In the genomic region with DNA sequence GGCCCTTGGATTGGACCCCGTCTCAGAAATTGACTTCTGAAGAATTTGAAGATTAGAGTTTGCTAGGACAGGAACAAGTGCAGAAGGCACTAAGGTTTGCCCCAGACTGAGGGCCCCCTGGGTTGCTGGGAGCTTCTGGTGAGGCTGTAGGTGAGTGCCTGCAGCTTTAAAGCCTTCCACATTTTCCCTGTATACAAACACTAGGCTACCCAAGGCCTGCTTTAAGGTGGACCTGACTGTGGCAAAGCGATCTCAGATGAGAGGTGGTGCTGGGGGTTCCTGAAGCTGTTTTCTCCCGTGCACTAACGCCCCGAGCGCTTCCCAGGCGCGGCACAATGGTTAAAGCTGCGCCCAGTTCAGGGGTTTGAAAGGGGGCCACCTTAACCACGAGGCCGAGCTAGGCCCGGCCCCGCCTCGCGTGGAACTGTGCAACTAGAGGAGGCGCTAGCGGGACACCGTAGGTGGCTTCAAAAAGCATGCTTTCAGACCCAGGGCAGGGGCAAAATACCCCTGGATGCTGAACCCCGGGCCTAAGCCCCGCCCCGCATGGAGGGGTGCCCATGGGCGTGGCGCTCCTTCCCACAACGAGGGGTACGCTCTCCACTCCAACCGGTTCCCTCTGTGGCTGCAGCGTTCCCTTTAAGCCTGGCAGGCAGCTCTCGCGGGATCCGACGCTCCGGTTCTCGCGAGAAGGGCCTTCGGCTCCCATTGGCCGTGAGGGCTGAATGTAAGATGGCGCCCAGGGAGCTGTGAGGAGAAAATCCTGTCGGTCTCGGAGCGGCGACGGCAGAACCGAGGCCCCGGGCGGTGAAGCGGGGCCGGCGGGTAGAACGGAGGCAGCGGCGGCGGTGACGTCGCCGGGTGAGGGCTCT, we compare ENCODE assay signal across 8 mouse cellular contexts. TPM values are rescaled to one million over a fixed set of nuclear protein-coding genes. Genes with fewer than 3 reads are reported as not detected.
DNase-seq lines count a peak whose midpoint lies in the region; ATAC-seq and TF ChIP-seq lines count a peak whose summit lies in the region.

Gene Qrich1 (plus strand): TSS at position 427 of the 872 bp plus-strand sequence.

- 0 out of 2 replicates have a peak, but pooled peaks have one; percentile 23 for TF ChIP-seq CTCF in kidney, postnatal 0 days (IDR thresholded peaks at IDR 0.05; ENCODE audit: low read depth)

- no peaks in the 10 kb centered on the region for H3K27me3 ChIP-seq in heart, embryonic 12.5 days (replicated peaks)
- H3K27me3 ChIP-seq in kidney, postnatal 0 days (ENCODE audit: insufficient read depth, low read length), result no peaks in the 10 kb centered on the region
- no peaks in the 10 kb centered on the region for H3K27me3 ChIP-seq in liver, embryonic 11.5 days (replicated peaks; ENCODE audit: control insufficient read depth, insufficient read depth, low read length)
- no peaks in the 10 kb centered on the region for H3K27me3 ChIP-seq in stomach, embryonic 14.5 days (ENCODE audit: control insufficient read depth, insufficient read depth, low read length)

- peaks cover 25% of the 10 kb centered on the region for H3K4me1 ChIP-seq in heart, embryonic 12.5 days (replicated peaks)
- no peaks in the 10 kb centered on the region for H3K4me1 ChIP-seq in kidney, postnatal 0 days (replicated peaks; ENCODE audit: insufficient read depth, low read length)
- H3K4me1 ChIP-seq in liver, embryonic 11.5 days (replicated peaks; ENCODE audit: control insufficient read depth, insufficient read depth, low read length), result peaks cover 24% of the 10 kb centered on the region
- H3K4me1 ChIP-seq in stomach, embryonic 14.5 days (ENCODE audit: control insufficient read depth, insufficient read depth, low read length), result peaks cover 11% of the 10 kb centered on the region

- peak within 1 kb of the TSS; percentile 82 for H3K4me2 ChIP-seq in heart, embryonic 12.5 days
- peak within 1 kb of the TSS; percentile 81 for H3K4me2 ChIP-seq in kidney, postnatal 0 days (ENCODE audit: low read length)
- peak within 1 kb of the TSS; percentile 96 for H3K4me2 ChIP-seq in liver, embryonic 11.5 days
- H3K4me2 ChIP-seq in stomach, embryonic 14.5 days (replicated peaks; ENCODE audit: low read depth, low read length), result peak within 1 kb of the TSS; percentile 75

- no peaks in the 10 kb centered on the region for H3K9me3 ChIP-seq in heart, embryonic 12.5 days (replicated peaks)
- no peaks in the 10 kb centered on the region for H3K9me3 ChIP-seq in kidney, postnatal 0 days (replicated peaks; ENCODE audit: low read length)
- H3K9me3 ChIP-seq in liver, embryonic 11.5 days (ENCODE audit: control insufficient read depth, low read length), result no peaks in the 10 kb centered on the region
- no peaks in the 10 kb centered on the region for H3K9me3 ChIP-seq in stomach, embryonic 14.5 days (ENCODE audit: control insufficient read depth, low read depth, low read length)

- peak within 1 kb of the TSS; percentile 98 for H3K27ac ChIP-seq in heart, embryonic 12.5 days (ENCODE audit: poor library complexity, severe bottlenecking)
- H3K27ac ChIP-seq in kidney, postnatal 0 days, result peak within 1 kb of the TSS; percentile 99
- peak within 1 kb of the TSS; percentile 99 for H3K27ac ChIP-seq in liver, embryonic 11.5 days (ENCODE audit: low read depth, low read length)
- H3K27ac ChIP-seq in stomach, embryonic 14.5 days (ENCODE audit: low read length), result peak within 1 kb of the TSS; percentile 99

- under 1% methylated on average over 55 of the region's 55 CpGs for WGBS in heart, embryonic 12.5 days
- 1% methylated on average over 51 of the region's 55 CpGs for WGBS in kidney, postnatal 0 days
- WGBS in liver, embryonic 11.5 days, result 2% methylated on average over 55 of the region's 55 CpGs
- WGBS in stomach, embryonic 14.5 days, result under 1% methylated on average over 55 of the region's 55 CpGs

- peak within 1 kb of the TSS; percentile 100 for H3K4me3 ChIP-seq in heart, embryonic 12.5 days
- H3K4me3 ChIP-seq in kidney, postnatal 0 days (replicated peaks; ENCODE audit: low read depth, low read length), result peak within 1 kb of the TSS; percentile 83
- peak within 1 kb of the TSS; percentile 95 for H3K4me3 ChIP-seq in liver, embryonic 11.5 days (ENCODE audit: low read depth, low read length)
- peak within 1 kb of the TSS; percentile 72 for H3K4me3 ChIP-seq in stomach, embryonic 14.5 days (ENCODE audit: low read depth, low read length)

- ATAC-seq in erythroid progenitor cell, adult 5-6 weeks (replicated peaks; ENCODE audit: low FRiP score, poor library complexity, severe bottlenecking), result peak; percentile 96
- ATAC-seq in heart, embryonic 12.5 days (ENCODE audit: insufficient number of reproducible peaks, low FRiP score), result peak; percentile 94
- peak; percentile 96 for ATAC-seq in kidney, postnatal 0 days (replicated peaks; ENCODE audit: low FRiP score, low read depth)
- peak; percentile 92 for ATAC-seq in liver, embryonic 11.5 days (replicated peaks; ENCODE audit: low FRiP score)
- ATAC-seq in stomach, embryonic 14.5 days (ENCODE audit: insufficient number of reproducible peaks, insufficient read depth, low FRiP score, low read depth), result peak; percentile 96

- peak within 1 kb of the TSS; percentile 99 for H3K9ac ChIP-seq in heart, embryonic 12.5 days
- H3K9ac ChIP-seq in kidney, postnatal 0 days (ENCODE audit: low read depth, low read length), result peak within 1 kb of the TSS; percentile 98
- H3K9ac ChIP-seq in liver, embryonic 11.5 days (ENCODE audit: low read depth, low read length), result peak within 1 kb of the TSS; percentile 97
- peak within 1 kb of the TSS; percentile 95 for H3K9ac ChIP-seq in stomach, embryonic 14.5 days (replicated peaks; ENCODE audit: low read depth, low read length)

- peak; percentile 98 for DNase-seq in CD4-positive helper T cell, adult 2 months (ENCODE audit: low read depth, low spot score)
- peak; percentile 97 for DNase-seq in brain, embryonic 18.5 days (ENCODE audit: low read depth, low spot score)
- DNase-seq in kidney, postnatal 0 days (ENCODE audit: low spot score), result peak; percentile 98
- DNase-seq in liver, embryonic 11.5 days (ENCODE audit: low spot score), result peak; percentile 94
- peak; percentile 99 for DNase-seq in naive thymus-derived CD4-positive, alpha-beta T cell, adult 2 months (ENCODE audit: low read depth)

- peaks cover 49% of the 10 kb centered on the region for H3K36me3 ChIP-seq in heart, embryonic 12.5 days
- peaks cover 36% of the 10 kb centered on the region for H3K36me3 ChIP-seq in kidney, postnatal 0 days (ENCODE audit: insufficient read depth, low read length)
- peaks cover 31% of the 10 kb centered on the region for H3K36me3 ChIP-seq in liver, embryonic 11.5 days (ENCODE audit: control insufficient read depth, insufficient read depth, low read length)
- peaks cover 50% of the 10 kb centered on the region for H3K36me3 ChIP-seq in stomach, embryonic 14.5 days (ENCODE audit: control insufficient read depth, insufficient read depth, low read length)

RNA-seq across cellular contexts. Expression of gene Qrich1, which starts in this region (rescaled TPM):
- 92.6 and 141 TPM in 2 replicates for total RNA-seq in erythroid progenitor cell, adult 5-6 weeks (2015; ENCODE audit: low replicate concordance)
- total RNA-seq in erythroid progenitor cell, adult 5-6 weeks (2017; ENCODE audit: low replicate concordance), result 117 and 139 TPM in 2 replicates
- 108 and 115 TPM in 2 replicates for polyA plus RNA-seq in heart, embryonic 12.5 days (2016; fragmentation: Nextera tagmentation; extraction: Ambion mirVana)
- 87.2 and 87.9 TPM in 2 replicates for polyA plus RNA-seq in kidney, postnatal 0 days (2015; fragmentation: Nextera tagmentation; extraction: Ambion mirVana)
- polyA plus RNA-seq in liver, embryonic 11.5 days (2014; fragmentation: Nextera tagmentation; extraction: Ambion mirVana), result 106 and 116 TPM in 2 replicates
- 120 and 121 TPM in 2 replicates for polyA plus RNA-seq in stomach, embryonic 14.5 days (2014; fragmentation: Nextera tagmentation; extraction: Ambion mirVana)

Comparison
In these comparisons a context has a peak if more than half of its experiments do, and no peak if none do; other contexts are left out.
1. Peak in every context shown above with its lines: DNase-seq, ATAC-seq, H3K4me3 ChIP-seq and H3K27ac ChIP-seq.